Mouse (Mus musculus) heart, postnatal 0 days (tissue): ENCODE measurements around the gene Swap70. TPM values are rescaled to one million over a fixed set of nuclear protein-coding genes. Genes with fewer than 3 reads are reported as not detected.

ENCODE experiments used
- ATAC-seq: fragments of 200-750 bp; cut with Nextera tagmentation; 2 replicates; pipeline ENCODE4 v1.8.0; 2017; ENCODE audit warnings: low read depth, moderate number of reproducible peaks, moderate library complexity; ENCODE audit not compliant: insufficient read depth
- DNase-seq: peaks from one replicate; pipeline ENCODE4 v3.0.0-alpha.2; 2016; ENCODE audit warnings: low spot score
- H3K27ac ChIP-seq: fragments of 300-500 bp; sonication (generic); 2 replicates; pipeline ENCODE4 v1.5.1; 2014; ENCODE audit warnings: low read depth, mild to moderate bottlenecking
- H3K27me3 ChIP-seq: fragments of 300-500 bp; sonication (generic); 2 replicates; pipeline ENCODE4 v1.6.1; 2014; ENCODE audit warnings: low read length, mixed read lengths; ENCODE audit not compliant: control insufficient read depth, insufficient read depth
- H3K36me3 ChIP-seq: fragments of 300-500 bp; sonication (generic); replicated peaks from 2 replicates; pipeline ENCODE4 v1.6.1; 2014; ENCODE audit warnings: low read length, mixed read lengths; ENCODE audit not compliant: control insufficient read depth, insufficient read depth
- H3K4me1 ChIP-seq: fragments of 300-500 bp; sonication (generic); 2 replicates; pipeline ENCODE4 v1.6.1; 2014; ENCODE audit warnings: antibody characterized with exemption; ENCODE audit not compliant: control insufficient read depth, insufficient read depth
- H3K4me2 ChIP-seq: fragments of 300-500 bp; sonication (generic); 2 replicates; pipeline ENCODE4 v1.6.1; 2014; ENCODE audit warnings: low read depth, mild to moderate bottlenecking, low read length, moderate library complexity
- H3K4me3 ChIP-seq: fragments of 300-500 bp; sonication (generic); 2 replicates; pipeline ENCODE4 v1.5.1; 2014; ENCODE audit warnings: low read depth, low read length
- H3K9ac ChIP-seq: fragments of 300-500 bp; sonication (generic); replicated peaks from 2 replicates; pipeline ENCODE4 v1.6.1; 2014; ENCODE audit warnings: low read depth, low read length, mixed read lengths
- H3K9me3 ChIP-seq: fragments of 300-500 bp; sonication (generic); replicated peaks from 2 replicates; pipeline ENCODE4 v1.6.1; 2016; ENCODE audit warnings: low read length; ENCODE audit not compliant: control insufficient read depth
- CTCF ChIP-seq: IDR thresholded peaks from 2 replicates; pipeline ENCODE4 v1.5.1; 2016; ENCODE audit warnings: antibody characterized with exemption, control low read depth, low read depth
- EP300 ChIP-seq: IDR thresholded peaks from 2 replicates; pipeline ENCODE4 v1.6.1; 2016; ENCODE audit warnings: antibody characterized with exemption, low read depth
- WGBS: fragments of 180-500 bp; shearing (Covaris S2); extraction: QIAGEN DNeasy Blood & Tissue Kit; methylation state at CpG from one replicate; pipeline ENCODE4 v1.1.7; 2014; 5-methylcytosine and 5-hydroxymethylcytosine counted together
- polyA plus RNA-seq: library from polyadenylated mRNA; unstranded; fragments of >200 nt; fragmentation: Nextera tagmentation; extraction: Ambion mirVana; gene quantifications from 2 replicates; pipeline ENCODE4 v1.2.1, GENCODE M21; 2015
- total RNA-seq: library from RNA; depleted of rRNA; stranded (reverse); fragments of >200 nt; gene quantifications from 2 replicates; pipeline ENCODE4 v1.2.3, GENCODE M21; 2014; ENCODE audit warnings: low replicate concordance; rRNA removed

Swap70 gene
- total and polyA plus RNA-seq, 2 experiments from 2014 or later, result 12.9 to 16.9 TPM

- Histone ChIP-seq H3K27ac (no peak overlapping the region), H3K27me3 (no peaks in the 10 kb centered on the region), H3K9ac (no peak overlapping the region), H3K4me3 (no peak overlapping the region), H3K4me2 (no peak overlapping the region), H3K9me3 (0 out of 2 replicates have a peak, but pooled peaks cover 2% of the 10 kb centered on the region), H3K4me1 (0 out of 2 replicates have a peak, but pooled peaks cover 5% of the 10 kb centered on the region), H3K36me3 (peaks cover 67% of the 10 kb centered on the region)
- ATAC-seq (no peak), DNase-seq (no peak)
- 89% methylated on average over 5 of the region's 5 CpGs for WGBS
- TF ChIP-seq EP300, result no peak
- no peak for TF ChIP-seq CTCF
Observed at GRCm38 (mm10) chr7:110321106-110321505, 99.6 kb downstream of the Swap70 start.

GRCm38 (mm10) chr7:110324852-110325251, 103.3 kb downstream of the Swap70 start:
- ATAC-seq, result no peak
- peaks cover 86% of the 10 kb centered on the region for H3K36me3 ChIP-seq

GRCm38 (mm10) chr7:110325381-110326110, 104.0 kb downstream of the Swap70 start:
- H3K4me1 ChIP-seq, result no peaks in the 10 kb centered on the region
- H3K4me3 ChIP-seq, result no peak overlapping the region
- peaks cover 86% of the 10 kb centered on the region for H3K36me3 ChIP-seq
- ATAC-seq (no peak), DNase-seq (no peak)
- H3K27me3 ChIP-seq, result no peaks in the 10 kb centered on the region
- TF ChIP-seq CTCF (no peak), EP300 (no peak)
- no peak overlapping the region for H3K4me2 ChIP-seq
- no peak overlapping the region for H3K9ac ChIP-seq
- WGBS, result 89% methylated on average over 5 of the region's 5 CpGs
- no peak overlapping the region for H3K27ac ChIP-seq
- H3K9me3 ChIP-seq, result no peaks in the 10 kb centered on the region

More at GRCm38 (mm10) chr7:110324852-110325251, 103.3 kb downstream of the Swap70 start:
- Histone ChIP-seq H3K27ac (no peak overlapping the region), H3K4me3 (no peak overlapping the region), H3K4me1 (no peaks in the 10 kb centered on the region), H3K4me2 (no peak overlapping the region), H3K9ac (no peak overlapping the region), H3K27me3 (no peaks in the 10 kb centered on the region), H3K9me3 (no peaks in the 10 kb centered on the region)
- 84% methylated on average over 1 of the region's 1 CpGs for WGBS
- DNase-seq, result no peak
- TF ChIP-seq CTCF, result no peak
- no peak for TF ChIP-seq EP300

Other genes starting within 250 kb of the Swap70 start
- 66.4 and 93.7 TPM in 2 replicates for gene Tmem41b, start 234.8 kb upstream of the Swap70 start, total RNA-seq
- gene Tmem41b, start 234.8 kb upstream of the Swap70 start, polyA plus RNA-seq, result 63.7 and 64.8 TPM in 2 replicates
- gene Ipo7, start 203.4 kb upstream of the Swap70 start, total RNA-seq, result 72.6 and 85.5 TPM in 2 replicates
- gene Ipo7, start 203.4 kb upstream of the Swap70 start, polyA plus RNA-seq, result 24.0 and 24.3 TPM in 2 replicates
- gene Zfp143, start 160.5 kb upstream of the Swap70 start, total RNA-seq, result 5.4 and 21.0 TPM in 2 replicates
- 8.5 and 9.6 TPM in 2 replicates for gene Zfp143, start 160.5 kb upstream of the Swap70 start, polyA plus RNA-seq
- gene Wee1, start 99.7 kb upstream of the Swap70 start, total RNA-seq, result 21.4 and 27.9 TPM in 2 replicates
- 17.2 and 20.3 TPM in 2 replicates for gene Wee1, start 99.7 kb upstream of the Swap70 start, polyA plus RNA-seq